Mouse (Mus musculus) megakaryocyte, embryonic 14.5 days (primary cell): ENCODE results near the gene Olfr1022.

ENCODE experiments used
- FLI1 ChIP-seq: IDR thresholded peaks from 2 replicates; pipeline ENCODE4 v1.6.1; 2012; ENCODE audit warnings: low read length, inconsistent platforms, mixed read lengths
- GATA1 ChIP-seq: IDR thresholded peaks from 3 replicates; pipeline ENCODE4 v1.6.1; 2012; ENCODE audit warnings: mixed read lengths, low read length, inconsistent platforms, borderline replicate concordance

GRCm38 (mm10) chr2:85868294-85868693, at the start of gene Olfr1022:
- TF ChIP-seq GATA1 (no peak), FLI1 (no peak)
